Mouse (Mus musculus): Measurements from ENCODE around the gene Chmp1a. TPM values are rescaled to one million over a fixed set of nuclear protein-coding genes. Genes with fewer than 3 reads are reported as not detected.

The Chmp1a gene
- total and polyA plus RNA-seq, 2 experiments = 51.5 to 67.1 TPM

DNA sequence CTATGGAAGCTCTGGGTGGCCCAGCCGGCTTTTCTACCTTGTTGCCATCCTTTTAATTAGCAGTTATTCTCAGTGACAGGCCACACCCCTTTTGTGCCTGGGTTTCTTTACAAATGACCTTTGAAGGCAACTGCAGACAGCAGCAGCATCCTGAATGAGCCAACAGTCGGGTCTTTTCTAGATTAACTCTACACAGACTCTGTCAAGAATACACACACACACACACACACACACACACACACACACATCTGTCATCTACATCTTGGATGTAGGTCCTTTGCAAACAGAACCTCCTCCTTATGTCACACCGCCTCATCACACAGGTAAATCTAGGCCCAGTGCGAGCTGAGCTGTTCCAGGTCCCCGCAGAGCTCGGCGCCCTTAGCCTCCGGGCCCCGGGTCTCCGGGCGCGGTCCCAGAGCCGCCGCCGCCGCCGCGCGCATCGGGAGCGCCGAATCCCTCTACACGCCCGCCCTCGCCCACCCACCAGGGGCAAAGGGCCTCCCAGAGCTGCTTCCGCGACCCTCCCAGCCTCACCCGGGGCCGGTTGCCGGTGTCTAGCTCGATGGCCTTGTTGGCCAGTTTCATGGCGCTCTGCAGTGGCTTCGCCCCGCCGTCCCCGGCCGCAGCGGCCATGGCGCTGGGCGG is 41.0 kb upstream of the Chmp1a start:
- H3K79me2 ChIP-seq (ENCODE audit: control insufficient read depth, insufficient read depth, low read length) = peaks cover 22% of the 10 kb centered on the region; the same call in 1 of the 2 replicates
- peak; percentile 49 for DNase-seq (ENCODE audit: extremely low read depth, low read depth, low spot score)
- no peaks in the 10 kb centered on the region for H3K27me3 ChIP-seq (ENCODE audit: control insufficient read depth, insufficient read depth, low read length)
- TF ChIP-seq POLR2A (IDR thresholded peaks at IDR 0.05; ENCODE audit: extremely low read depth, insufficient read depth, low read length) = no peak
- no peak for TF ChIP-seq CTCF (IDR thresholded peaks at IDR 0.05; ENCODE audit: low read depth, low read length)
- WGBS = under 1% methylated on average over 40 of the region's 40 CpGs
- H3K4me3 ChIP-seq (ENCODE audit: insufficient read depth, low read depth, low read length) = peak overlapping the region; percentile 99
- H3K36me3 ChIP-seq (ENCODE audit: control insufficient read depth, insufficient read depth, low read length) = peaks cover 19% of the 10 kb centered on the region
- H3K27ac ChIP-seq (replicated peaks; ENCODE audit: insufficient read depth, low read depth, low read length) = peak overlapping the region; percentile 89
- peak overlapping the region; percentile 99 for H3K9ac ChIP-seq (ENCODE audit: low read depth, low read length)
- H3K4me1 ChIP-seq (ENCODE audit: control insufficient read depth, insufficient read depth, low read length) = peaks cover 10% of the 10 kb centered on the region

DNA sequence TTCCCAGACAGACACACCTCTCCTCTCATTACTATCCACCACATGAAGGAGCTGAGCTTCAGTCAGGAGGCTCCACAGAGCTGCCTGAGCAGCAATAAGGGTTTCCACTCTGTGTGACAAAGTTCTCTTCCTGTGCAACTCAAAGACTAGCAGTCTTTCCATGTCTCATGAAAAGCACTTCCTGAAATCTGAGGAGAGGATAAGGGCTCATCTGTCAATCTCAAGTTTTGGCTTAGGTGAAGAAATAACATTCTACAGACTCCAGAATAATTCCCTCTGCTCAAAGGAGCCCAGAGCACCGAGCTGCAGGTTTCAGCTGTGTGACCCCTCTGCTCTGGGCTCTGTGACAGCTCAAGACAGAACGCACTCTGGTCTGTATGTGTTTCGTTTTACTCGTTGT is 40.4 kb upstream of the Chmp1a start:
- Histone ChIP-seq H3K36me3 (ENCODE audit: control insufficient read depth, insufficient read depth, low read length) (peaks cover 12% of the 10 kb centered on the region), H3K27me3 (ENCODE audit: control insufficient read depth, insufficient read depth, low read length) (no peaks in the 10 kb centered on the region), H3K79me2 (ENCODE audit: control insufficient read depth, insufficient read depth, low read length) (peaks cover 22% of the 10 kb centered on the region; the same call in 1 of the 2 replicates), H3K9ac (ENCODE audit: low read depth, low read length) (no peak overlapping the region), H3K27ac (replicated peaks; ENCODE audit: insufficient read depth, low read depth, low read length) (no peak overlapping the region; the same call in 1 of the 2 replicates), H3K4me3 (ENCODE audit: insufficient read depth, low read depth, low read length) (no peak overlapping the region), H3K4me1 (ENCODE audit: control insufficient read depth, insufficient read depth, low read length) (peaks cover 10% of the 10 kb centered on the region)
- WGBS = 10% methylated on average over 4 of the region's 4 CpGs
- no peak for DNase-seq (ENCODE audit: extremely low read depth, low read depth, low spot score)
- TF ChIP-seq CTCF (IDR thresholded peaks at IDR 0.05; ENCODE audit: low read depth, low read length) = no peak
- no peak for TF ChIP-seq POLR2A (IDR thresholded peaks at IDR 0.05; ENCODE audit: extremely low read depth, insufficient read depth, low read length)

DNA sequence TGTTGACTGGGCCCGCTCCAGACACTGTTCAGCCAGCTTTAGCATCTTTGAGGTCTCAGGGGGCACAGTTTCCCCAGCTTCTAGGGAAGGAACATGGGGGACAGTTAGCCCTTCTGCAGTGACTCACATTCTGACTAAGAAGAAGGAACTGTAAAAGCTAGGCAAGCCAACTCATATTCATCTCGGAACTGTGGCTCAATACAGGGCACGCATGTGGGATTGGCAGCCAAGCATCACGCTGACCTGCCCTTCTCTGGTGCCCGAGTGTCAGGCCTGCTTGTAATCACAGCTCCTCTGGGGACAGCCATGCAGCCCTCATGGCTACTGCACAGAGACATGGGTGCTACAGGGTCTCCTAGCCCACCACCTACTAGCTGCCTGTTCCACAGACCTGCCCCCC is 38.4 kb upstream of the Chmp1a start:
- no peak overlapping the region for H3K4me3 ChIP-seq (ENCODE audit: insufficient read depth, low read depth, low read length)
- no peak overlapping the region for H3K27ac ChIP-seq (replicated peaks; ENCODE audit: insufficient read depth, low read depth, low read length)
- no peaks in the 10 kb centered on the region for H3K27me3 ChIP-seq (ENCODE audit: control insufficient read depth, insufficient read depth, low read length)
- H3K4me1 ChIP-seq (ENCODE audit: control insufficient read depth, insufficient read depth, low read length) = peaks cover 13% of the 10 kb centered on the region
- DNase-seq (ENCODE audit: extremely low read depth, low read depth, low spot score) = no peak
- TF ChIP-seq POLR2A (IDR thresholded peaks at IDR 0.05; ENCODE audit: extremely low read depth, insufficient read depth, low read length) (no peak), CTCF (IDR thresholded peaks at IDR 0.05; ENCODE audit: low read depth, low read length) (no peak)
- H3K9ac ChIP-seq (ENCODE audit: low read depth, low read length) = no peak overlapping the region
- H3K79me2 ChIP-seq (ENCODE audit: control insufficient read depth, insufficient read depth, low read length) = peaks cover 19% of the 10 kb centered on the region; the same call in 1 of the 2 replicates
- H3K36me3 ChIP-seq (ENCODE audit: control insufficient read depth, insufficient read depth, low read length) = peaks cover 6% of the 10 kb centered on the region; the same call in 1 of the 2 replicates
- WGBS = 91% methylated on average over 5 of the region's 5 CpGs

DNA sequence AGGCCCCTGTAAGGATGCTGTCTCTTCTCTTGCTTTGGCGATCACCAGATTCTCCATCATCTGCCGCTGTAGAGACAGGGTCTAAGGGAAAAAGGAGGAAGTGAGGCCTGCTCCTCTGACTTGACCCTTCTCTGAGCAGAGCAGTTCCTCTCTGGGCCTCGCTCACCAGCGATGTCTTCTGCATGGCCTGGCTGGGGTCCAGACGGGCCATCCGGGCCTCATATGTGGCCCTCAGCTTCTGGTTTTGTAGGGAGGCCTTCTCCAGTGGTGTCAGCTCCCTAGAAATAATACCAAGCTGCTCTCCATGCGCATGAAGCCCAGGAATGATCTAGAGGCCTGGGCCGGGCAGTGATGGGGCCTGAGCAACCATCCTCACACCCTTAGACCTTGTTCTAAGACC is 36.0 kb upstream of the Chmp1a start:
- Histone ChIP-seq H3K27me3 (ENCODE audit: control insufficient read depth, insufficient read depth, low read length) (no peaks in the 10 kb centered on the region), H3K36me3 (ENCODE audit: control insufficient read depth, insufficient read depth, low read length) (peaks cover 6% of the 10 kb centered on the region; the same call in 1 of the 2 replicates), H3K4me1 (ENCODE audit: control insufficient read depth, insufficient read depth, low read length) (peaks cover 25% of the 10 kb centered on the region), H3K79me2 (ENCODE audit: control insufficient read depth, insufficient read depth, low read length) (peaks cover under 1% of the 10 kb centered on the region; the same call in 1 of the 2 replicates), H3K4me3 (ENCODE audit: insufficient read depth, low read depth, low read length) (no peak overlapping the region), H3K27ac (replicated peaks; ENCODE audit: insufficient read depth, low read depth, low read length) (no peak overlapping the region), H3K9ac (ENCODE audit: low read depth, low read length) (no peak overlapping the region)
- TF ChIP-seq CTCF (IDR thresholded peaks at IDR 0.05; ENCODE audit: low read depth, low read length) (no peak), POLR2A (IDR thresholded peaks at IDR 0.05; ENCODE audit: extremely low read depth, insufficient read depth, low read length) (no peak)
- WGBS = 91% methylated on average over 8 of the region's 8 CpGs
- DNase-seq (ENCODE audit: extremely low read depth, low read depth, low spot score) = no peak

DNA sequence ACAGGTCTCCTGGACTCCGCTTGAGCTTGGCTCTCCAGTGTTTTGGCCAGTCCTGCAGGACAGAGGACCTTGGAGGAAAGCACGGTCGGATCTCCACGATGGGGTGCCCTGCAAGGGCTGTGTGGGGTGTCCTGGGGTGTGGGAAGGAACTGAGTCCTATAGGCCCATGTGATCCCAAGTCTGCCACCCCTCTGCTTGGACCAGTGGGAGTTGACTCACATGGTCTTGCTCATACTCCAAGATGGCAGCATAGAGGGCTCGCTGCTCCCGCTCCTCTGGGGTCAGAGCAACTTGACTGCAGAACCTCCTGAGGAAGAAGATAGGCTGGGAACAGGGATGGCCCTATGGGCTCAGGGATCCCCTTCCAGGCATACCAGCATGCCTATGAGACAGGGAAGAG is 35.2 kb upstream of the Chmp1a start:
- WGBS = over 99% methylated on average over 6 of the region's 6 CpGs
- Histone ChIP-seq H3K79me2 (ENCODE audit: control insufficient read depth, insufficient read depth, low read length) (no peaks in the 10 kb centered on the region; the same call in 1 of the 2 replicates), H3K27me3 (ENCODE audit: control insufficient read depth, insufficient read depth, low read length) (no peaks in the 10 kb centered on the region), H3K36me3 (ENCODE audit: control insufficient read depth, insufficient read depth, low read length) (peaks cover 6% of the 10 kb centered on the region; the same call in 1 of the 2 replicates), H3K4me3 (ENCODE audit: insufficient read depth, low read depth, low read length) (no peak overlapping the region), H3K9ac (ENCODE audit: low read depth, low read length) (no peak overlapping the region), H3K27ac (replicated peaks; ENCODE audit: insufficient read depth, low read depth, low read length) (no peak overlapping the region), H3K4me1 (ENCODE audit: control insufficient read depth, insufficient read depth, low read length) (peaks cover 32% of the 10 kb centered on the region)
- no peak for DNase-seq (ENCODE audit: extremely low read depth, low read depth, low spot score)
- TF ChIP-seq POLR2A (IDR thresholded peaks at IDR 0.05; ENCODE audit: extremely low read depth, insufficient read depth, low read length) (no peak), CTCF (IDR thresholded peaks at IDR 0.05; ENCODE audit: low read depth, low read length) (no peak)

DNA sequence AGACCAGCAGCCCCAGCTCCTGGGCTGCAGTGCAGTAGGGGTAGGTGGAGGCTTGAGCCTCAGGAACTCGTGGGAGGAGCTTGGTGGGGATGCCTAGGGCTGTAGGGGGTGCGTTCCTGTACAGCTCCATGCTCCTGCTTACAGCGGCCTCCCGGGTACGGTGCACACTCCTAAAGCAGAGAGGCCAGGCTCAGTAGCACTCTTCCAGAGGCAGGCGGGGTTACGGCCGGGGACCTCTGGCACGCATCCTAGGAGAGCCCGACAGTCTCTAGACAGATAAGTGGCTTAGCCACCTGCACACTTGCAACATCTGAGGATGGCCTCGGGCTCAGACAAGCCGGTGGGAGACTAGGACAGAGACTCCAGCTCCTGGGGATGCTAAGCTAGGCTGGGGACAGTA is 33.0 kb upstream of the Chmp1a start:
- Histone ChIP-seq H3K27me3 (ENCODE audit: control insufficient read depth, insufficient read depth, low read length) (no peaks in the 10 kb centered on the region), H3K27ac (replicated peaks; ENCODE audit: insufficient read depth, low read depth, low read length) (peak overlapping the region; percentile 97), H3K36me3 (ENCODE audit: control insufficient read depth, insufficient read depth, low read length) (peaks cover 6% of the 10 kb centered on the region; the same call in 1 of the 2 replicates), H3K4me1 (ENCODE audit: control insufficient read depth, insufficient read depth, low read length) (peaks cover 42% of the 10 kb centered on the region), H3K4me3 (ENCODE audit: insufficient read depth, low read depth, low read length) (no peak overlapping the region), H3K9ac (ENCODE audit: low read depth, low read length) (peak overlapping the region; percentile 72), H3K79me2 (ENCODE audit: control insufficient read depth, insufficient read depth, low read length) (no peaks in the 10 kb centered on the region)
- no peak for TF ChIP-seq CTCF (IDR thresholded peaks at IDR 0.05; ENCODE audit: low read depth, low read length)
- TF ChIP-seq POLR2A (IDR thresholded peaks at IDR 0.05; ENCODE audit: extremely low read depth, insufficient read depth, low read length) = no peak
- 41% methylated on average over 12 of the region's 12 CpGs for WGBS
- peak; percentile 62 for DNase-seq (ENCODE audit: extremely low read depth, low read depth, low spot score)

All from liver, adult 2 months (tissue).